Mouse (Mus musculus) embryonic facial prominence, embryonic 12.5 days (tissue): ENCODE data around the gene Gm45140. TPM values are rescaled to one million over a fixed set of nuclear protein-coding genes. Genes with fewer than 3 reads are reported as not detected.

Source experiments
- ATAC-seq: fragments of 200-750 bp; cut with Nextera tagmentation; 2 replicates; pipeline ENCODE4 v1.8.0; 2017; ENCODE audit not compliant: insufficient number of reproducible peaks, insufficient read depth, low FRiP score, low TSS enrichment
- H3K27ac ChIP-seq: fragments of 300-500 bp; sonication (generic); 2 replicates; pipeline ENCODE4 v1.5.1; 2016; ENCODE audit warnings: mild to moderate bottlenecking
- H3K27me3 ChIP-seq: fragments of 300-500 bp; sonication (generic); 2 replicates; pipeline ENCODE4 v1.6.1; 2016; ENCODE audit warnings: mild to moderate bottlenecking, moderate library complexity
- H3K36me3 ChIP-seq: fragments of 300-500 bp; sonication (generic); 2 replicates; pipeline ENCODE4 v1.6.1; 2016; ENCODE audit warnings: mild to moderate bottlenecking
- H3K4me1 ChIP-seq: fragments of 300-500 bp; sonication (generic); 2 replicates; pipeline ENCODE4 v1.6.1; 2016
- H3K4me2 ChIP-seq: fragments of 300-500 bp; sonication (generic); replicated peaks from 2 replicates; pipeline ENCODE4 v1.6.1; 2016; ENCODE audit warnings: mild to moderate bottlenecking, moderate library complexity
- H3K4me3 ChIP-seq: fragments of 300-500 bp; sonication (generic); 2 replicates; pipeline ENCODE4 v1.5.1; 2016; ENCODE audit warnings: mild to moderate bottlenecking
- H3K9ac ChIP-seq: fragments of 300-500 bp; sonication (generic); 2 replicates; pipeline ENCODE4 v1.6.1; 2016; ENCODE audit warnings: mild to moderate bottlenecking, moderate library complexity
- H3K9me3 ChIP-seq: fragments of 300-500 bp; sonication (generic); 2 replicates; pipeline ENCODE4 v1.6.1; 2016; ENCODE audit warnings: mild to moderate bottlenecking, moderate library complexity
- WGBS: fragments of 180-500 bp; shearing (Covaris S2); methylation state at CpG from one replicate; pipeline ENCODE4 v1.1.7; 2016; 5-methylcytosine and 5-hydroxymethylcytosine counted together
- polyA plus RNA-seq: library from polyadenylated mRNA; unstranded; fragments of >200 nt; fragmentation: Nextera tagmentation; extraction: Ambion mirVana; gene quantifications from 2 replicates; pipeline ENCODE4 v1.2.1, GENCODE M21; 2016

Gm45140 gene
- 3.9 and 4.2 TPM in 2 replicates for polyA plus RNA-seq

- no peak within 1 kb of the TSS for H3K4me3 ChIP-seq
- no peaks in the 10 kb centered on the region for H3K9me3 ChIP-seq
- H3K27me3 ChIP-seq: no peaks in the 10 kb centered on the region
- ATAC-seq: no peak
- H3K4me1 ChIP-seq: peaks cover 5% of the 10 kb centered on the region; the same call in 1 of the 2 replicates
- H3K36me3 ChIP-seq: peaks cover 23% of the 10 kb centered on the region
- no peak within 1 kb of the TSS for H3K9ac ChIP-seq
- H3K27ac ChIP-seq: no peak within 1 kb of the TSS
- H3K4me2 ChIP-seq: no peak within 1 kb of the TSS
- WGBS: 95% methylated on average over 7 of the region's 7 CpGs
Observed at GRCm38 (mm10) chr6:87835695-87836094, at the start of gene Gm45140. Gene Gm45140, minus strand, starts transcription at chr6:87835795.

GRCm38 (mm10) chr6:87882816-87883215 lies 47.2 kb upstream of the Gm45140 start:
- Histone ChIP-seq H3K27me3 (no peaks in the 10 kb centered on the region), H3K4me3 (no peak overlapping the region), H3K27ac (no peak overlapping the region), H3K4me2 (no peak overlapping the region), H3K9me3 (no peaks in the 10 kb centered on the region), H3K9ac (no peak overlapping the region), H3K4me1 (no peaks in the 10 kb centered on the region), H3K36me3 (no peaks in the 10 kb centered on the region)
- ATAC-seq: no peak
- WGBS: 61% methylated on average over 4 of the region's 4 CpGs

- no peak for ATAC-seq
- Histone ChIP-seq H3K36me3 (no peaks in the 10 kb centered on the region), H3K4me2 (no peak overlapping the region), H3K4me3 (no peak overlapping the region), H3K27me3 (no peaks in the 10 kb centered on the region), H3K27ac (no peak overlapping the region), H3K9ac (no peak overlapping the region), H3K9me3 (no peaks in the 10 kb centered on the region), H3K4me1 (no peaks in the 10 kb centered on the region)
- 83% methylated on average over 3 of the region's 3 CpGs for WGBS
Observed at GRCm38 (mm10) chr6:87882221-87882620, 46.6 kb upstream of the Gm45140 start.

- Histone ChIP-seq H3K4me3 (no peak overlapping the region), H3K9me3 (no peaks in the 10 kb centered on the region), H3K4me1 (no peaks in the 10 kb centered on the region), H3K36me3 (no peaks in the 10 kb centered on the region), H3K4me2 (no peak overlapping the region), H3K27ac (no peak overlapping the region), H3K9ac (no peak overlapping the region), H3K27me3 (no peaks in the 10 kb centered on the region)
- ATAC-seq: no peak
- 72% methylated on average over 3 of the region's 3 CpGs for WGBS
Observed at GRCm38 (mm10) chr6:87879628-87880027, 44.0 kb upstream of the Gm45140 start.

GRCm38 (mm10) chr6:87879010-87879409 lies 43.4 kb upstream of the Gm45140 start:
- no peaks in the 10 kb centered on the region for H3K36me3 ChIP-seq
- no peaks in the 10 kb centered on the region for H3K9me3 ChIP-seq
- 26% methylated on average over 4 of the region's 4 CpGs for WGBS
- no peaks in the 10 kb centered on the region for H3K4me1 ChIP-seq
- ATAC-seq: no peak
- H3K9ac ChIP-seq: no peak overlapping the region
- no peak overlapping the region for H3K4me2 ChIP-seq
- H3K4me3 ChIP-seq: no peak overlapping the region
- H3K27ac ChIP-seq: no peak overlapping the region
- no peaks in the 10 kb centered on the region for H3K27me3 ChIP-seq

GRCm38 (mm10) chr6:87876068-87876643 lies 40.6 kb upstream of the Gm45140 start:
- H3K27ac ChIP-seq: no peak overlapping the region
- 55% methylated on average over 13 of the region's 13 CpGs for WGBS

GRCm38 (mm10) chr6:87875562-87875961 lies 40.0 kb upstream of the Gm45140 start:
- Histone ChIP-seq H3K4me1 (no peaks in the 10 kb centered on the region), H3K9me3 (no peaks in the 10 kb centered on the region), H3K4me3 (no peak overlapping the region), H3K36me3 (no peaks in the 10 kb centered on the region), H3K27me3 (no peaks in the 10 kb centered on the region), H3K4me2 (no peak overlapping the region), H3K27ac (no peak overlapping the region), H3K9ac (no peak overlapping the region)
- 86% methylated on average over 7 of the region's 7 CpGs for WGBS
- no peak for ATAC-seq

More at GRCm38 (mm10) chr6:87876068-87876643, 40.6 kb upstream of the Gm45140 start:
- Histone ChIP-seq H3K4me2 (no peak overlapping the region), H3K36me3 (no peaks in the 10 kb centered on the region), H3K9me3 (no peaks in the 10 kb centered on the region), H3K4me1 (no peaks in the 10 kb centered on the region), H3K4me3 (no peak overlapping the region), H3K27me3 (no peaks in the 10 kb centered on the region), H3K9ac (no peak overlapping the region)
- ATAC-seq: no peak

- Histone ChIP-seq H3K4me1 (no peaks in the 10 kb centered on the region), H3K4me3 (no peak overlapping the region), H3K9me3 (no peaks in the 10 kb centered on the region), H3K9ac (no peak overlapping the region), H3K36me3 (no peaks in the 10 kb centered on the region), H3K27ac (no peak overlapping the region), H3K27me3 (no peaks in the 10 kb centered on the region), H3K4me2 (no peak overlapping the region)
- no peak for ATAC-seq
- 91% methylated on average over 1 of the region's 1 CpGs for WGBS
Observed at GRCm38 (mm10) chr6:87875083-87875482, 39.5 kb upstream of the Gm45140 start.

GRCm38 (mm10) chr6:87873963-87874362 lies 38.4 kb upstream of the Gm45140 start:
- no peak overlapping the region for H3K4me3 ChIP-seq
- no peaks in the 10 kb centered on the region for H3K4me1 ChIP-seq
- no peak for ATAC-seq
- H3K27me3 ChIP-seq: no peaks in the 10 kb centered on the region
- no peaks in the 10 kb centered on the region for H3K9me3 ChIP-seq
- H3K27ac ChIP-seq: no peak overlapping the region
- H3K9ac ChIP-seq: no peak overlapping the region
- H3K4me2 ChIP-seq: no peak overlapping the region
- 78% methylated on average over 2 of the region's 2 CpGs for WGBS
- no peaks in the 10 kb centered on the region for H3K36me3 ChIP-seq

- 26% methylated on average over 1 of the region's 1 CpGs for WGBS
- H3K27ac ChIP-seq: no peak overlapping the region
- H3K4me3 ChIP-seq: no peak overlapping the region
- no peaks in the 10 kb centered on the region for H3K36me3 ChIP-seq
- no peak overlapping the region for H3K4me2 ChIP-seq
- no peak overlapping the region for H3K9ac ChIP-seq
- H3K4me1 ChIP-seq: no peaks in the 10 kb centered on the region
- no peaks in the 10 kb centered on the region for H3K9me3 ChIP-seq
- ATAC-seq: no peak
- no peaks in the 10 kb centered on the region for H3K27me3 ChIP-seq
Observed at GRCm38 (mm10) chr6:87873104-87873503, 37.5 kb upstream of the Gm45140 start.

- 87% methylated on average over 7 of the region's 7 CpGs for WGBS
- no peak overlapping the region for H3K9ac ChIP-seq
- no peaks in the 10 kb centered on the region for H3K36me3 ChIP-seq
- no peak overlapping the region for H3K27ac ChIP-seq
- H3K4me2 ChIP-seq: no peak overlapping the region
- no peaks in the 10 kb centered on the region for H3K4me1 ChIP-seq
- no peaks in the 10 kb centered on the region for H3K9me3 ChIP-seq
- no peak for ATAC-seq
- H3K27me3 ChIP-seq: no peaks in the 10 kb centered on the region
- no peak overlapping the region for H3K4me3 ChIP-seq
Observed at GRCm38 (mm10) chr6:87871240-87871639, 35.6 kb upstream of the Gm45140 start.

GRCm38 (mm10) chr6:87870440-87870839 lies 34.8 kb upstream of the Gm45140 start:
- 87% methylated on average over 1 of the region's 1 CpGs for WGBS

More at GRCm38 (mm10) chr6:87870440-87870839, 34.8 kb upstream of the Gm45140 start:
- no peaks in the 10 kb centered on the region for H3K27me3 ChIP-seq
- no peak overlapping the region for H3K9ac ChIP-seq
- H3K27ac ChIP-seq: no peak overlapping the region
- ATAC-seq: no peak
- no peaks in the 10 kb centered on the region for H3K9me3 ChIP-seq
- H3K4me3 ChIP-seq: no peak overlapping the region
- H3K4me2 ChIP-seq: no peak overlapping the region
- no peaks in the 10 kb centered on the region for H3K36me3 ChIP-seq
- H3K4me1 ChIP-seq: no peaks in the 10 kb centered on the region
